Mouse (Mus musculus) adrenal gland, postnatal 4 days (tissue): ENCODE results near the gene Gmip. TPM values are rescaled to one million over a fixed set of nuclear protein-coding genes. Genes with fewer than 3 reads are reported as not detected.

ENCODE experiments used
- DNase-seq, 2 experiments: peaks; one replicate each; pipeline ENCODE4 v3.0.0; 2021 to 2022; ENCODE audit warnings: low spot score in 2 of 2, mixed read lengths in 2 of 2
- total RNA-seq, 2 experiments: library from RNA; stranded (reverse); gene quantifications; 2 replicates each; pipeline ENCODE4 v1.2.3; 2021

The Gmip gene
- total RNA-seq, 2 experiments from 2014 or later, result 21.1 to 24.6 TPM

DNA sequence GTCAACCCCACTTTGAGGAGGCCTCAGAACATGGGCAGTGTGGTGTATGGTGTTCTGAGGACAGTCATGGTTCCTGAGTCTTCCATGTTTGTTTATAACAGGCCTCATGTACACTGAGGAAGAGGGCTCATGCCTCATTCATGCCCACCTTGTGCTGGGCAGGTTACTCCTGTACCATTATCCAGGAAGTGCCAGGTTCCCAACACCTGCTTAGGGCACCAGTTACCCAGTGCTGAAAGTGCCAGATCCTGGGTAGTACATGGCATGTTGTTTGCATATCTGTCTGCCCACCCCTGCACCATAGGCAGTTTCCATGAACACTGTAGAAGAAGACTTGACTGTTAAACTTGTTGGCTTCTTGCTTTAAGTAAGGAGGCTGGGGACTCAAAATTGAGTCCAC is 6.3 kb upstream of the Gmip start:
- no peak for DNase-seq

DNA sequence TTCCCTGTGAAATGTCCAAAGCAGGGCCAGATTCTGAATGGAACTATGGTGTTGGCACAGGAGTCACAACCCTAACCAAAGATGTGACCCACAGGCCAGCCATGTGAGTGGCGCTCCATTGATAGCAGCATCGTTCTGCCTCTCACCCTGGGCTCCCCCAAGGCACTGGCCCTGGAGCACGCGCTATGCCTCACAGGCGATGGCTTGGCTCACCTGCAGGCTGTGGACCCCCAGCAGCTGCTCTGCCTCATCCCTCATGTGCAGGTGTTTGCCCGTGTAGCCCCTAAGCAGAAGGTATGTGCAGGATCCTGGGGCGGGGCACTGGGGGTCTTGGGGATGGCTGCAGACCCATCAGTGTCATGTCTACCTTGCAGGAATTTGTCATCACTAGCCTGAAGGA is 5.1 kb upstream of the Gmip start:
- DNase-seq, result peak in 1 of 2 experiments; percentile 2

DNA sequence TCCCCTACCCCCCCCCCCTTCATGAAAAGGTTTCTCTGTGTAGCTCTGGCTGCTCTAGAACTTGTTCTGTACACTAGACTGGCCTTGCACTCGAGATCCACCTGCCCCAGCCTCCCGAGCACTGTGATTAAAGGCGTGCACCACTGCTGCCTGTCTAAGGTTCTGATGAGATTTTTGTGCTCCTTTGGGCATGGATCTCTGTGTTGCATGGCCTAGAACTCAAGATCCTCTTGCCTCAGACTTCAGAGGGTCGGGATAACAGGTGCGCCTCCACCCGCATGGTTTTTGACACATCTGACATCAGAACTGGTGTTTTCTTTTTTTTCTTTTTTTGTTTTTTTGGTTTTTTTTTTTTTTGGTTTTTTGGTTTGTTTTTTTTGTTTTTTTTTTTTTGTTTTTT is 3.9 kb upstream of the Gmip start:
- peak in 1 of 2 experiments; percentile 1 for DNase-seq

DNA sequence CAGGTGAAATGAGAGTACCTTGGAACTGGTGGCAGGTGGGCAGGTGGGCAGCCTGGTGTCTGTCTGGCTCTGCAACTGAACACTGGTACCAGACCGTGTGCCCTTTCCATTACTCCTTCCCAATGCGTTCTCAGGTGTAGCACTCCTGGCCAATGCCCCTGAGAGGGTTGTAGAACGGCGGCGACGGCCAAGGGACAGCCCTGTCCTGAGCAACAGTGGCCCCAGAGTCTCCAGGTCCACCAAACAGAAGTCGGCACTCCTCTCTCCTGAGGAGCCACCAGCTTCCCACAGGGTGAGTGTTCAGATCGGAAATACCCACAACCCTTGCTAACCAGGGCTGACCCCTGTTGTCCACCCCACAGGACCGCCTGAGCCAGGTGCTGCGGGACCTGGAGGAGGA is 3.4 kb upstream of the Gmip start:
- no peak for DNase-seq

DNA sequence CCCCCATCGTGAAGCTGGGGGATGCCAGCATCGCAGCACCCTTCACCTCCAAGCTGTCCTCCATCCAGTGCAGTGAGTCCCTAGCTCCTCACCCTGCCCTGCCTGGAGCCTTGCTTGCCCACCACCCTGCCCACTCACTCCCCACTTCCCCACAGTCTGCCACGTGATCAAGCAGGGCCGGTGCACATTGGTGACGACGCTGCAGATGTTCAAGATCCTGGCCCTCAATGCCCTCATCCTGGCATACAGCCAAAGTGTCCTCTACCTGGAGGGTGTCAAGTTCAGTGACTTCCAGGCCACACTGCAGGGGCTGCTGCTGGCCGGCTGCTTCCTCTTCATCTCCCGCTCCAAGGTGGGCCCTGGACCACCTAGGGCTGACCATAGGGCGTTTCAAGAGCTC is 3.0 kb upstream of the Gmip start:
- DNase-seq, result no peak

DNA sequence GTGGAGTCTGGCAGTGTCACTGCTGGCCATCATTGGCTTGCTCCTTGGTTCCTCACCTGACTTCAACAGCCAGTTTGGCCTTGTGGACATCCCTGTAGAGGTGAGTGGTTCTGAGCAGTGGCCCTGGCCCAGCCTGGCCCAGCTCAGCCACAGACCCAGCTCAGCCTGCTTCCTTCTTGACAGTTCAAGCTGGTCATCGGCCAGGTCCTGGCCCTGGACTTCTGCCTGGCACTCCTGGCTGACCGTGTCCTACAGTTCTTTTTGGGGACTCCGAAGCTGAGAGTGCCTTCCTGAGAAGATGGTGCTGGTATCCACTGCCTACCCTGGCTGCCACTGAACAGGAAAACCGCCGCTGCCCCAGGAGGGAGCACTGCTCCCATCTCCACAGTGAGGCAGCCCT is 1.2 kb upstream of the Gmip start:
- DNase-seq, result no peak

DNA sequence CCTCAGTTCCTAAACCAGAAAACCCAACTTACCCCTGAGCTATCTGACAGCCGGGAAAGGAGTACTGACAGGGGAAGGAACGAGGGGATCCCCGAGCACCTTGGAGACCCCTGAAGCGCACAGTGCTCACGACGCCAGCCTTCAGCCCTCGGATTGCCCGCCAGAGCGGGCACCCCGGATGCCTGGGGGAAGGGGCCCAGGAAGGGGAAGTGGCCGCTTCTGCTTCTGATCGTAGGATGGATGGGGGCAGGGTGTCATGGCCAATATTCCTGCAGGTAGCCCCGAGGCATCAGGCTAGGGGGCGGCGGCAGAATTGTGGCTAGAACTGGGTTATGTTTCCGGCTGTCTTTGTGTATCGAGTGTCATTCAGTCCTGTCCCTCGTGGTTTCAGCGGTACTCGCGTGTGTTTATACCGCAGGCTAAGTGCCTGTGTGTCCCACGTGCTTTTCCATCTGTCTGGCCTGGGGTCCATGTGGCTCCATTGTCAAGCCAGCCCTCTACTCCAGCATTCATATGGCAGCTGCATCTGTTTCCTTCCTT is 455 bp downstream of the Gmip start:
- no peak for DNase-seq

DNA sequence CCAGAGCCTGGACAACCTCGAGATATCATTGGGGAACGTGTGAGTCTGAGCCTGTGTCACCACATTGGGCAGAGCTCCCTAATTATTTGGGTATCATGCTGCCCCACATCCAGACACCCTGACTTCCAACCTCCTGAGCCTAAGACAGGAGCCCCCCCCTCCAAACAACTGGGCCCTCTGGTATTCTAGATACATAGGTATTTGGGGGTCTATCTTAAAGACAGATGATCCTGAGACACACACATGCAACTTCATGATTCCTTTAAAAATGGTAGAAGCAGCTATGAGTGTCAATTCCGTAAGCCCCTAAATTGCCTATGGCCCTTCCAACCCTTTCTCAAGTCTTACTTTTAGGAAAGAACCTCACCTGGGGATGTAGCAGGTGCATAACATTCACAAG is 1.3 kb downstream of the Gmip start:
- no peak for DNase-seq

DNA sequence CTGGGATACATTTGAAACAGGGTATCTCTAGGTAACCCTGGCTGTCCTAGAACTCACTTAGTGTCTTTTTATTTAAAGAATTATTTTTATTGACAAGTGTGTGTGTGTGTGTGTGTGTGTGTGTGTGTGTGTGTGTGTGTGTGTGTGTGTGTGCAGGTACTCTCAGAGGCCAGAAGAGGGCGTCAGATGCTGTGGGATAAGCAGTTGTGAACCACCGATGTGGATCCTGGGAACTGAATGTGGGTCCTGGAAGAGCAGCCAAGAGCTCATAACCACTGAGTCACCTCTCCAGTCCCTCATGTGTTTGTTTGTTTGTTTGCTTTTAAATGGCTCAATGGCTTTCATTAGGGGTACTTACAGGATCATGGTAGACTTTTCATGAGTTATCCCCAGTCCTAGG is 6.4 kb downstream of the Gmip start:
- no peak for DNase-seq

DNA sequence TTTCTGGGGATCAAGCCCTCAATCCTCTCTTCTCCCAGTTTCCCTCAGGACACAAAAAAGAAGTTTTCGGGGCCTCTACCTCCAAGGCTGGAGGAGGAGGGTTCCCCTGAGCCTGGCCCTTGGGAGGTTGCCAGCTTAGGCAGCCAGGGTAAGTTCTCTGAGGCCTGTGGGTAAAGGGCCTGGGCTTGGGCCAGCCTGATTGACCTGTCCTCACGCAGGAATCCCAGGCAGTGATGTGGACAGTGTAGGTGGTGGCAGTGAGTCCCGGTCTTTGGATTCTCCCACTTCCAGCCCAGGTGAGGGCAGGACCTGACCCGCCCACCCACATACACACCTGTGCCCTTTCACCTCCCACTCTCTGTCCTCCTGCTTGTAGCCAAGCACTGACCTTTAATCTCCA is 6.9 kb downstream of the Gmip start:
- DNase-seq, result no peak

DNA sequence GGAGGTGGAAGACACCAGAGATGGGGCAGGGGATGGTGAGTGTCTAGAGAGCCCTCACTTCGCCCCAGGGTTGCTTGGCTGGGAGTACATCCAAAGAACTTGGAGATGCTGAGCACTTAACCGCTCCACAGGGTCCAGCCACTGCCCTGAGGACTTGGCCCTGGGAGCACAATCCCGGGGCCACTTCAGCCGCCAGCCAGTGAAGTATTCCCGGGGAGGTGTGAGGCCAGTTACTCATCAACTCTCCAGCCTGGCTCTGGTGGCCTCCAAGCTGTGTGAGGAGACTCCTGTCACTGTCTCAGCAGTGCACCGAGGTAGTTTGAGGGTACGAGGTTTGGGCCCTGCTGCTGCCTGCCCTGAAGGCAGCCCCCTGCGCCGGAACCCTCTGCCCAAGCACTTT is 12.0 kb downstream of the Gmip start:
- no peak for DNase-seq

DNA sequence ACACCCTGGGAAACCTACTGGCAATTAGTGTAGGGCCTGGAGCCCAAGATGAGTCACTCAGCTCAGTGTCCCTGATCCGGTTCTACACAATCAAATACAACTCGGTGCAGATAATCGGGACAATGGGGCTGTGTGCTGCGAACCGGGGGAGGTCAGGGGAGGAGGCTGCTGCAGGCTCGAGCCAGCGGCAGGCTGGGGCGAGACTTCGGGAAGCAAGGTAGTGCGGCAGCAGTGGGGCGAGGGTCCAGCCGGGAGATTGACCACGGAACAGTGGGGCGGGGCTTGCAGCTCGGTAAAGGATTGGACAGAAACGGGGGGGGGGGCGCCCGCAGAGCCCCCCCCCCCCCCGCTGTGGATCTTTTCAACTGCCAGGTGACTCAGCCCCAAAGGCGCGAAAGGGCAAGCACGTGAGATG is 13.5 kb downstream of the Gmip start:
- DNase-seq, result no peak

DNA sequence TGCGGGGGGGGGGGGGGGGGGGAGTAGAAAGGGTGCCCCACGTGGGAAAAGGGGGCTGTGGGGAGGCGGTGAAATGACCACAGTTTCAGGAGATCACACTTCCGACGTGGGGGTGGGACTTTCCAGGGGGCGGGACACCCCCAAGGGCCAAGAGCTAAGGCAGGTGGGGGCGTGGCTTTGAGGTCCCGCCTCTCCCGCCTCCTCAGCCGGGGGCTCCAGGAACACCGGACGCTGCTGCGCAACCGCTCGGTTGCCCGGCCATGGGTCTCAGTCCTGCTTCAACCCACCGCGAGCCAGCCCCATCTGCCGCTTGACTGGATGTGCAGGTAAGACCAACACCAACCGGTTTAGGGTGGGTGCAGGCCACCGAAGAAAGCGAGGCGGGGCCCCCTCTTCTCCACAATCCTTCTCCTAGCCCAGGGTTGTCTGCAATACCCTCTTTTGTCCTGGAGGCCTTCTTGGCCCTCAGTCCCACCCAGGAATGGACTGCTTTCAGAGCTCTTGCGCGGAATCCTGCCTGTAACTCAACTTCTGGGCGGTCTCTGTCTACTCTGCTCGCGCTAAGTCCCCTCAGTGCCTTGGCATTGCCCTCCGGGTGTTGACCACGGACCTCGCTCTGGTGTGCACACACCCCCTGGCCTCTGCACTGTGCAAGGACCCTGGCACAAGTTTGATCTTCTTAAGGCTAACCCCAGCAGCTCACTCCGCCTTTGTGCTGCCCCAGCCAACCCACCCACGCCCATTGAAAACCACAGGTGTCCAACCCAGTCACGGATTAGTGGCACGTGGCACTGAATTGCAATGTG is 14.1 kb downstream of the Gmip start, which contains the start of gene Lpar2:
Lpar2 (plus strand) TSS at position 44 of the 806 bp plus-strand sequence.
- DNase-seq, result no peak

DNA sequence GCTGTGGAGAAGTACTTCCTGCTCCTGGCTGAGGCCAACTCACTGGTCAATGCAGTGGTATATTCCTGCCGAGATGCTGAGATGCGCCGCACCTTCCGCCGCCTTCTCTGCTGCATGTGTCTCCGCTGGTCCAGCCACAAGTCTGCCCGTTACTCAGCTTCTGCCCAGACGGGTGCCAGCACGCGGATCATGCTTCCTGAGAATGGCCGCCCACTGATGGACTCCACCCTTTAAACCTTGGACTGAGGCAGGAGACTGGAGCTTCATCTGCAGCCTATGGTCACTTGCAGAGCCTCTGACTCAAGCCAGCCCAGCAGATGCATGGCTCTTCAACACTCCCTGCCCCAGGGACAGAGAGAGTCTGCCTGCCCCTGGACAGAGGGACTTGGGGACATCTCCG is 17.9 kb downstream of the Gmip start:
- no peak for DNase-seq

DNA sequence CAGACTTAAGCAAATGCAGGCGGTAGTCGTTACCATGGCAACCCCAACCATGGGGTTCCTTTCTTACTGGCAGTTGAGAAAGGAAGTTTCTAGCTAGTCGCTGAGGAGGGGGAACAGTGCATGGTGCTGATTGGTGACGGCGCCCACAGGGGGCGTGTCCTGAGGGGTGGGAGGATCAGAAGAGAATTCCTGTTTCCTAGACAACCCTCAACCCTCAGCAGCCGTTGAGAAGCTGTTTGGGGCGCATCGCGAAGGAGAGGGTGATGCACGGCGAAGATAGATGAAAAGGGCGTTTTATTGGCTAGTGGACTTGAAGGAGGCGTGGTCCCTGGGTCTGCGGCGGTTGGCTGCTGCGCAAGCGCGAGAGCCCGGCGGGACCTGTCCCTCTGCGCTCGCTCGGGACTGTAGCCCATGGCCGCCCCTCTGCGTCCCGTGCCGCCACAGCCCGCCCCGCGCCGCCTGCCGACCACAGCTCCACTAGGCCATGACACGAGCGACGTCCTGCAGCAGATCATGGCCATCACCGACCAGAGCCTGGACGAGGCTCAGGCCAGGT is 23.9 kb downstream of the Gmip start, which contains the start of gene Pbx4:
Pbx4 (plus strand) TSS at position 194 of the 556 bp plus-strand sequence.
- peak; percentile 33 to 66 for DNase-seq

DNA sequence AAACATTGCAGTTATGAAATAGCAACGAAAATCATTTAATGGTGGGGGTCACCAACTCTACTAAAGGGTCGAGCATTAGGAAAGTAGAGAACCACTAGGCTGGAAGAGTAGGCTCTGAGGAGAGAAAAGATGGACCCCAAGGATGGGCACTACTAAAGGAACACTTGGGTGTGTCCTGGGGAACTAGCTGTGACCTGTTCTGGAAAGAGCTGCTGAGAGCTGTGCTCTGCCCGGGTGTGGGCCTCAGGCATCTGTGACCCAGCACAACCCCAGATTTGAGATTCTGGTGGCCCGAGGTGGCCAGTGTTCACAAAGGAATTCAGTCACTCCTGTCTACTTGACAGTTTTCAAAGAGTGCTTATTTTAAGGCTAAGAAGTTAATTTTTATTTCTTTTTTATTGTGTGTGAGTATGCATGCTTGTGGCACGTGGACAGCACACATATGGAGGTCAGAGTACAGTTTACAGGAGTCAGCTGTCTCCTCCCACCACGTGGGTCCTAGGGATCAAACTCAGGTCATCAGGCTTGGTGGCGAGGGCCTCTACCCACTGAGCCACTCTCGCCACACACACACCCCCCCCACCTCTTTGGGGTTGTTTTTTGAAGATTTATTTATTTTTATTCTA is 28.7 kb downstream of the Gmip start:
- DNase-seq, result no peak

DNA sequence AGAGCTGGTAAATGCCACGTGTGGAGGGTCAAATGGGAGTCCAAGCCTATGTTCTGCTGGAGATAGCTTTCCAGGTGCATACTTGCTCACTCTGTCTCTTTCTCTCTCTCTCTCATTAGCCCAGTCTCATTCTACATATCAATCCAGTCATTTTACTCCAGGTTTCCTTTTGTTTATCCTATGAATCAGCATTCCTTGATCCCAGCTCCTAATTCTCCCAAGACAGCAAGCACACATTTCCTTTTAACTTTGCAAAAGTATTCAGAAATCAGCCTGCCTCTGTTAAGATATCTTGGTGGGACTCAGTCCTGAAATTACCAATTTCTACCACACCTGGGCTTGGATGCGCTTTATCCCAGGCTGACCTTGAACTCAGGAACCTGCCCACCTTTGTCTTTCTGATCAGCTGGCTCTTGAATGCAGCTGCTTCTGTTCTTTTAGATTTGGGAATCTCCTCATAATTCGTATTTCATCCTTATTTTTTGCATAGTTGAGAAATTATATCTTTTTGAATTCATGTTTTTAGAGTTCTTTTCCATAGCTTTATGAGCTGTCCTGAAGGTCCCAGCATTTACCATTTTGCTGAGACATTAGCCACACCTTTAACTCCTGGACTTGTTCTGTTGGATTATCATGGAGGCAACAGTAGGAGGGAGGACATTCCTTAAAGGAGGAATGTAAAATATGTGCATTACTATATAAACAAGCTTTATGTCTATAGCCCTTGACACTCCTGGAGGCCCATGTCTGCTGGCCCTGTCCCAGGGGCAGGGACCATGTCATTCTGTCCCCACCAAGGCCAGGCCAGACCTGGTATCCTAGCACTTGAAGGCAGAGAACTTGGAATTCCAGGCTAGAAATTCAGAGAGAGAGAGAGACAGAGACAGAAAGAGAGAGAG is 38.9 kb downstream of the Gmip start:
- DNase-seq, result no peak

DNA sequence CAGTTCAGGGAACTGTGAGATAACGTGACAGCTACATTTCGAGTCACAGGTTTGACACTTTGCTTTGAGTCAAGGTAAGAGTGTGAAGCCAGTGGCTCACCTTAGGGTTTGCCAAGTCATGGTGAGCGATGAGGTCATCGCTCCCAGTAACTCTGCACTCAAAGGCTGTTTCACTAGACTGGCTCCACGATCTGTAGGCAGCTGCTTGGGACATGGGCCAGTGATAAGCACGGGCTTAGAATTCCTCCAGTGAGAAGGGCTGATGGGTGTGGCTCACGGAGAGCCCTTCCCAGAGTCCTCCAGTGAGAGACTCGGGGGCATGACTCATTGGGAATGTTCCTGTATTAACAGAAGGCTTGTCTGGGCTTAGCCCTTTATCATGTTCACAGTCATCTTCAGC is 40.5 kb downstream of the Gmip start:
- no peak for DNase-seq

DNA sequence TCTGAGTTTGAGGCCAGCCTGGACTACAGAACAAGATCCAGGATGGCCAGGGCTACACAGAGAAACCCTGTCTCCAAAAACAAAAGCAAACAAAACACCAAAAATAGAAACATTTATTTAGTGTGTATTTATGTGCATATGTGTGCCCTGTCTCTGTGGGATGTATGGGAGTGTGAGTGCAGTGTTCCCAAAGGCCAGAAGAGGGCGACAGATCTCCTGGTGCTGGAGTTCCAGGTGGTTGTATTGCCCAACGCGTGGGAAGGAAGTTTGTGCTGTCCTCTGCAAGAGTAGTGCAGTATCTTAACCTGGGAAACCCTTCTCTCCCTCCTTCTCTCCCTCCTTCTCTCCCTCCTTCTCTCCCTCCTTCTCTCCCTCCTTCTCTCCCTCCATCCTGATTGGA is 41.4 kb downstream of the Gmip start:
- DNase-seq, result no peak

DNA sequence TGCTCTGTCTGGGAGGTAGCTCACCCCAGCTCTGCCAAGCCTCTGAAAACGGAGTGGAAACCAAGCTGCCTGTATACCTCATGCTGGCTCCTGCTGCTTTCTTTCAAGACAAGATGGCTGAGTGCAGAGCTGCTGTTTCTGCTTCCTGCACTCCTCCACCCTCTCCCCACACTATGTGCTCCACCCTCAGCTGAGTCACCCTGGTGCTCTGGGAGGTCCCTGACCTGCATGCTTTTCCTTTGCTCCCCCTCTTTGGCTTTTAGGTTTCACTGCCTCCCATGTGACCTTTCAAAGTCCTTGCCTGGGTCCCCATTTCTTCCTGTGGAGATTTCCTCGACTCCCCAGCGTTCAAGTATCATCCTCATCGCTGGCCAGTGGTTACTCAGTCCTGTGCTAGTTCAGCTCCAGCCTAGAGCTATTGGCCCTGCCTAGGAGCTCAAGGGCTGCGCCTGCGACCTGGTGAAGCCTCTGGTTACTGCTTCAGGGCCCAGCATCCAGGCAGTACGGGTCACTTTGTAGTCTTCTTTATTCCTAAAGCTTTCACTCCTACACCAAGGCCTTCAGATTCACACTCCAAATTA is 42.5 kb downstream of the Gmip start:
- no peak for DNase-seq

DNA sequence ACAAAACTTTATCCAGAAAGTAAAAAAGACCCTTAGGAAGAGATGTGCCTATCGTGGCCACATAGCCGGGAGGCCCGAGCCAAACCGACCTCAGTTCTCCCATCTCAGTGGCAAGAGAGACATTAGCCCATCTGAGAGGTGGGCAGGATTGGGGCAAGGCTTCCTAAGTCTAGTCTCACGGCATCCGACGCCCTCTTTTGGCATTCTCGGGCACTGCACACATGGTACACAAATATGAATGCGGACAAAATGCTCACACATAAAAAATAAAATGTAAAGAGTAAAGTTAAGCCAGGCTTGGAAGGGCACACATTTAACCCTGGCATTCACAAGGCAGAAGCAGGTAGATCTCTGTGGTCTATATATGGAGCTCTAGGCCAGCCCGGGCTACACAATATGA is 45.4 kb downstream of the Gmip start:
- no peak for DNase-seq
